Mouse (Mus musculus) frontal cortex, postnatal 10 days (tissue): ENCODE measurements around the gene Wipf3.

Experiments used
- DNase-seq, 2 experiments: peaks; one replicate each; pipeline ENCODE4 v3.0.0; 2022; ENCODE audit warnings: low spot score in 2 of 2, mixed read lengths in 1 of 2

The Wipf3 gene

GRCm38 (mm10) chr6:54432191-54432590 lies 2.8 kb downstream of the Wipf3 start:
- no peak for DNase-seq

GRCm38 (mm10) chr6:54432806-54433545 lies 3.6 kb downstream of the Wipf3 start:
- DNase-seq, result no peak

GRCm38 (mm10) chr6:54434171-54434570 lies 4.8 kb downstream of the Wipf3 start:
- DNase-seq, result no peak

DNA sequence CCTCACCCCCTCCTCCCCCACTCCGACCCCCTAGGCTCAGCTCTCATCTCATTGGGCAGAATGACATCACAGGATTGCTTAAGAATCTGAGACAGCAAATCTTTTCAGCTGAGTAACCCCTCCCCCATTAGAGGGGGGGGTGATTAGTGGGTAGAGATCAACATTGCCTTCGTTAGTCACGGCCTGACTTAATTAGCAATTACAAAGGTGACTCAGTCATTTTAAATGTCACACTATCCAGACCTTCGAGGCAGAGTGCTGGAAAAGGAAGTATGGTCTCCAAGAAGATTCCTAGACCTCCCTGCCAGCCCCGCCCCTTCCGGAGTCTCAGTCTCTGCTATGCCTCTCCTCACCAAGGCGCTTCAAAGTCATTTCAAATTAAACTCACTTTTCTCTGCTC lies 6.3 kb downstream of the Wipf3 start:
- DNase-seq, result no peak

DNA sequence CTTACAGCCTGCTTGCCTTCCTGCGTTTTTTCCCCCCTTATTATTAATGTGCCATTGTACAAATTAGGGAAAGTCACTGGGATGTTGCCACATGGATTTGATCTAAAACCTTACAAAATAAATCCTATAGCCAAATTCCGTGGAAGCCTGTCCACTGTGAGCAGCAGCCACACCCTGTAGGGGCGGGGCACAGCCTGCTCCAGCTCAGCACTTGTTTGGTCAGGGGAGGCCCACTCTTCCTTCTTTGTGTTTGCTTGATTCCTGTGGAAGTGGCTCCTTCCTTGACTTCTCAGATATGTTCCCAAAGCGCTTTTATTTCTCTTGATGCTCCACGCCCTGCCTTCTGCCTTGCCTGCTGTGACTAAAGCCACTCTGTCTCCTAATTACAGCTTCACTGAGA lies 6.9 kb downstream of the Wipf3 start:
- no peak for DNase-seq

GRCm38 (mm10) chr6:54438510-54438909 lies 9.1 kb downstream of the Wipf3 start:
- DNase-seq, result no peak

- DNase-seq, result no peak
Measured at GRCm38 (mm10) chr6:54440658-54441057, 11.3 kb downstream of the Wipf3 start.

GRCm38 (mm10) chr6:54443657-54444056 lies 14.3 kb downstream of the Wipf3 start:
- no peak for DNase-seq

DNA sequence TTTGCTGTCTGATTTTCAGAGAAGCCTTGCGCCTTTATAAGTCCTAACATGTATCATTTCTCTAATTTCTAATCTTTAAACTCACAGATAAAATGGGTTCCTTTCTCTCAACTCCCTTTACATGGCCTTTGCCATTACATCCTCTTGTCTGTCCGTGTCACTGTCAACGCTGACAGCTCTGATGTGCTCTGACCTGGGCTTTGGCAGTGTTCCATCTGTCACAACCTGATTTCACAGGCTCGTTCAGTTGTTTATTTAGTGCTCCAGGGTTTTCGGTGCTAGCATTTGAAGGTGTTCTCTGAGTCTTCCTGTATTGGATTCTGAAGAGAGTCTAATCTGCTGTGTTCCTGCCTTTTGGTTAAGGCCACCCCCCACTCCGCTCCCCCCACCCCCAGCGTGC lies 14.7 kb downstream of the Wipf3 start:
- DNase-seq, result no peak

DNA sequence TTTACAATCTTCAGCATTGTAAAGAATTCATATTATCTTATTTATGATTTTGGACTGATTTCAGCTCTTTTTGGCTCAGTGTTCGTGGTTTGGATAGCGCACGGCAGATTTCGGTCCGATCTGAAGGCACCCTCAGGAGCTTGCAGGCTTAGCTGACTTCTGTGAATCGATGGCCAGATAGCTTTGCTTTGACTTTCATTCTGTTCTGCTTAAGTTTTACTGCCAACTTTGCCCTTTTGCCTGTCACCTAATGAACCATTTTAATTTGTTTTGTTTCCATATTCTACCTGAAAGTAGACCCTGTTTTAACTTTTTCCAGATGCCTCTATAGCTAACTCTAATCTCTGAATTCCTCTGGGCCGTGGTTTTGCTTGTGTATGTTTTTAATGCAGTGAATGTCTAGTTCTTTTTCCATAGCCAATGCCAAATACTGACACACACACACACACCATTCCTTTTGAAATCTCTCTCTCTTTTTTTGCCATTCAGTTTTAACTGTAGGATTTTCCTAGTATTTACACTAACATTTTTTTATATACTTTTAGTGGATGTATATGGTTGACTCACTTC lies 15.9 kb downstream of the Wipf3 start:
- no peak for DNase-seq

- DNase-seq, result no peak
Measured at GRCm38 (mm10) chr6:54447353-54447752, 17.9 kb downstream of the Wipf3 start.

DNA sequence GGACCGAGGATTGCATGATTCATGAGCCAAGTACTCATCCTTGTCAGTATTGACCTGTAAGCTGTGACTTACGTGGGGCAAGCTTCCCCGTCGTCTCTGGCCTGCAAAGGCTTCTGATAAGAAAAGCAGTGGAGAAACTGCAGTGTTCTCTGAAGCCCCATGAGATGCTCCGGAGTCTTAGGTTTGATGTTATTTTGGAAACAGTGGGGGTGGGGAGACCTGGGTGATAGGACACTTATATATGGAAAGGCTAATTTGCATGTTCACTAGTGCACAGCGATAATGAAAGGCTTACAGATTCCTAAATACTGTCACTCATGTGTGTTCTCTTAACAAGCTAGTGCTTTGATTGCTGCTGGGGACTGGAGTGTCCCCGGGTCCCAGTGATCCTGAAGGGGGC lies 30.3 kb downstream of the Wipf3 start:
- no peak for DNase-seq

DNA sequence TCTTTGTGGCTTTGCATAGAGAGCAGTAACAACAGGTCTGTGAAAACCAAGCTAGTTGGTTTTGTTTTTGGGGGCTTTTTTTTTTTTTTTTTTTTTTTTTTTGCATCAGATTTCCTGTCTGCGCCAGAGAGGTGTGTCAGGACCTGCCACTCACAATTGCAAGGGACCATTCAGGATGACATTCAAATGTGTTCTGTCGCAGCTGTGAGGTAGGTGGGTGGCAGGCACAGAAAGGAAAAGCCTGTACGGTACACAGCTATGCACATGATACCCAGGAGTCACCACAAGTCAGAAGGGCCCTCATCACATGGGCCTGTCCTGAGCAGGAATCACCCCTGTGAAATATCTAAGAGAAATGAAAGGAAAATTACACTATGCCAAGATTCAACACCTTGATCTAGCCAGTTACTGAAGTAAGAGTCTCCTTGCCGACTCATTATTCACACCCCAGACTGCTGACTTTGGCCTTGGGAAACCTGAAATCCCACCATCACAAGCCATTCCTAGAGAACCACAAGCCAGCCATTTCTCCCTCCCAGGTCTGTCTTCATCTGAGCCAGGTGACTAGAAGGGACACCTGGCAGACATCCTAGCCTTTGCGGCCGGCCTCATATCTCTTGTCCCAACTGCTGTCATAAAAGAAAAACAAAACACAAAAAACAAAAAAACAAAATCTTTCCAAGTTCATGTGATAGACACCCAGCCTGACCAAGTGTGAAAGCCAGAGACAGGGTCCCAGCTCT lies 30.9 kb downstream of the Wipf3 start:
- no peak for DNase-seq

DNA sequence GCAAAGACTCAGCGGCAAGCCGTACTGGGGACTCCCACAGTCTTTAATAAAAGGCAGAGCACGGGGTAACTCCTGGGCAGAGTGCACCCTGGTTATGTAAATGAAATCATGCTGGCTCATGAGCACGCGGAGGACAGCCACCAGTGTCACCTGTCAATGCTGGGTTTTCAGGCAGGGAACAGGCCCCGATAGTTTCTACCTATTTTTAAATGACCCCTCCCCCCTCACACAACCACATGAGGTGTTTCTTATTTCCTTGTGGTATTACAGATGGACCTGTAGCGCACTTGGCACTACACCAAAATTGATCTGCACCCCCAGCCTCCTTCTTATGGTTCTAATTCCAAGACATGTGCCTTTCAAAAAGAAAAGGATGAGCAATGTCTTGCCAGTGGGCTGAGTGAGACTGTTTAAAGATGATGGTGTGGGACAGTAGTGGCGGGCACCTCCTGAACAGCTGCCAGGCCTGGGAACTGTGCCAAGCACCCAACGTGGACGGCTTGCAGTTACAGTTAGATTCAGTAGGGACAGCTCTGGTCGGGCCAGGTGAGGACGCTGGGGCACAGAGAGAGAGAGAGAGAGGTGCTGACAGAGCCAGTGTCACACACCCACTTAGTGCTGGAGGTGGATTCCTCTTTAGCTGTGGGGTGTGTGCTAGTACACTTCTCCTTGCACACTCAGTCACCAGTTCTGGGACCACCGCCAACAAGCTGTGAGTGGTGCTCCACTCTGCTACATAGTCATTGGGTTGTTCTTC lies 31.7 kb downstream of the Wipf3 start:
- DNase-seq, result peak; percentile 37 to 38

DNA sequence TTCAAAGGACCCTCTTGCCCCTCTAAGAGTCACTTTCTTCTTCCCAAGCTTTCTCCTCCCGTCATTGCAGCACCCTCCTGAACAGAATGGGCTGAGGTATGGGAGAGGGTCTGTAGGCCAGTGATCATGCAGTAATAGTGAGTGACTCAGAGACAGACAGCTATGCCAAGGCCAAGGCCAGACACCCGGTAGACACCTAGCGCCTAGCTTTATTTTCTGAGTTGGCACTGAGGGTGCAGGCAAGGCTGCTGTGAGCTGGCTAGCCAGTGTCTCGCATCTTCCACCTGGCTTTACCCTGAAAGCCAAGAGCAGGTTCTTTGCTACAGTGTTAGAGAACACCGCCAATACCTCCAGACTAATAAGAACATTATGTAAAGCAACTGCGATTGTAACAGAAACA lies 33.4 kb downstream of the Wipf3 start:
- DNase-seq, result no peak

- DNase-seq, result no peak
Measured at GRCm38 (mm10) chr6:54463701-54464458, 34.5 kb downstream of the Wipf3 start.

DNA sequence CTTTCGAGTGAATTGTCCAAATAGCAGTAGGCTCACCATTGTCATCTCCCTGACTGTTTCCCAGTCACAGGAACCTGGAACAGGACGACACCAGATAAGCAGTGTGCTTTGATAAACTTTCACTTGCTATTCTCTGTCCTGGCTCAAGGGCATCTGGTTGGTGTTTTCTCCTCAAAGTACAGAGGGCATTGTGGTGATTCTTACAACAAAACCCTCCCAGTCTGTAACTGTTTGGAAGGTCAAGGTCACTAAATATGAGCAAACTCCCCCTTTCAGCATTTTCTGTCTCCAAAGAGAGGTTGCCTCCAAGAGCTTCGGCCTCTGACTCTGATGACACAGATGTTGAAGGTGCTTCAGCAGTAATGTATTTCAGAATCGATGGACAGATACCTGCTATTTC lies 35.5 kb downstream of the Wipf3 start:
- no peak for DNase-seq

- no peak for DNase-seq
Measured at GRCm38 (mm10) chr6:54467371-54467770, 38.0 kb downstream of the Wipf3 start.

DNA sequence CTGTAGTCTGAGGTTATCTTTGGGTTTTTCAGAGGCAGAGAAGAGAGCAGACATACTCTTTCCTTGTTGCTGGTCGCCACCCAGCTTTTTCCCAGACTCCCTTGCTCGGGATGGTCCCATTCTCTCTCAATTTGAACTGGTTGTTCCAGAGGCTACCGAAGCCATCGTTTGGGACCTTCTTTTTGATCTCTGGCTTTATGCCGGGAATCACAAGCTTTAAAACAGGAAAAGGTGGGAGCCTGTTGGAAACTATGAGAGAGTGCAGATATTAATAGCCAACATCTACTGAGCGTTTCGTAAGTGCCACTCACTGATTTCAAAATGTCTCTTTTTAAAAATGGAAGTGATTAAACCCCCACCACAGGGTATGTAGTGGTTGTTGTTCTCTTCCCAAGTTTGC lies 42.5 kb downstream of the Wipf3 start:
- no peak for DNase-seq

- DNase-seq, result no peak
Measured at GRCm38 (mm10) chr6:54472846-54473715, 43.7 kb downstream of the Wipf3 start.
